Mouse (Mus musculus): ENCODE measurements around the gene Dmd. TPM values are rescaled to one million over a fixed set of nuclear protein-coding genes. Genes with fewer than 3 reads are reported as not detected.
A peak's percentile ranks its signal among the peaks of the same experiment; 100 is the strongest.

Gene Dmd
- polyA plus RNA-seq, 1 experiment: 13.8 TPM

DNA sequence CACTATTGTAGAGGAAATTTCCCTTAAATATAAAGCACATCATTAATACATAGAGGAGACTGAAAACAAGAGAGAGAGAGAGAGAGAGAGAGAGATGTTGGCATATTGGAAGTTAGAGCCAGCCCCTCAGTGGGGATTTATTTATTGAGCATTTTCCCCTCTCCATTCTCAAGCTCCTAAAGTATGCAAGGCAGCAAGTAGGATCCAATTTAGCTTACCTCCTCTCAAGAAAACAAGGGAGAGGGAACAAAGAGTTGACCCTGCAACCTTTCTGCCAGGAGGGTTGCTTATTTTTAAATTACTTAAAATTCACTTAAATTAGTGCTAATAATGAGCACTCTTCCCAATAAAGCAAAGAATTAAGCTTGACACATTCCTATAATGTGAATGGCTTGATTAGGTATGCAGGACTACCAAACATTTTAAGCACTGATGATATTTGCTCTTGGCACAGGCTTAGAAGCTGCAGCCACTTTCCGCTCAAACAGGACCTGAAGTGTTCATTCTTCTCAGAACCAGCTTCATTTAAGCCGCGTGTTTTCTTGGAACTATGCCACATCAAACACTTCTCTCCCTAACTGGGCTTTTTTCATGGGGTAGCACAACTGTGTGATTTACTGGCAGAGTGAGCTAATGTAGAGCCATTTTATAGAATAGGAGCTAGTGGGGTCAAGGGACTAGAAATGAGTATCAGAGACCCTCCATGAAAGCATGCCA, 1566.1 kb downstream of the Dmd start:
- WGBS: 62% methylated on average over 3 of the region's 3 CpGs
- no peak overlapping the region for H3K4me3 ChIP-seq (replicated peaks; ENCODE audit: extremely low read depth, low read depth, low read length)
- no peak for TF ChIP-seq POLR2A (IDR thresholded peaks at IDR 0.05; ENCODE audit: borderline replicate concordance, extremely low read depth, low read depth, low read length)
- TF ChIP-seq CTCF (IDR thresholded peaks at IDR 0.05; ENCODE audit: insufficient read depth, low read length): no peak
- H3K4me1 ChIP-seq (ENCODE audit: control insufficient read depth, insufficient read depth, low read length): no peaks in the 10 kb centered on the region
- DNase-seq: peak; percentile 3

DNA sequence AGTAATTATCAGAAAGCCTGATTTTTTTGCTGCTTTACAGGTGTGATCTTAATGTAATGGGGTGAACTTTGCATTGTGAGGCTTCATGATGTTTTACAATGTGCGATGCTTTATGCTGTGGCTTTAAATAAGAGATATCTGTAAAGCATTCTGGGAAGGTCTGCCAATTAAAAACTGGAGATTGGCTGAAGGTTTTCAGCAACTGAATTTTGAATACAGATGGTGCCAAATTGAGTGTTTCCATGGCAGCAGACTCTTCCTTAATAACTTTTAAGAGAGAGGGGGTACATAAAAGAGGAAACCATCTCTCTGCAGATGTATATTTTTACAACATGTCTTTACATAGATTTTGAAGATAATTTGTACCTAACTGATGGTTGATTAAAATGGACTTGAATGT, 1603.3 kb downstream of the Dmd start:
- H3K4me3 ChIP-seq (replicated peaks; ENCODE audit: extremely low read depth, low read depth, low read length): no peak overlapping the region
- 74% methylated on average over 1 of the region's 1 CpGs for WGBS
- TF ChIP-seq CTCF (IDR thresholded peaks at IDR 0.05; ENCODE audit: insufficient read depth, low read length): no peak
- TF ChIP-seq POLR2A (IDR thresholded peaks at IDR 0.05; ENCODE audit: borderline replicate concordance, extremely low read depth, low read depth, low read length): no peak
- no peak for DNase-seq
- no peaks in the 10 kb centered on the region for H3K4me1 ChIP-seq (ENCODE audit: control insufficient read depth, insufficient read depth, low read length)

DNA sequence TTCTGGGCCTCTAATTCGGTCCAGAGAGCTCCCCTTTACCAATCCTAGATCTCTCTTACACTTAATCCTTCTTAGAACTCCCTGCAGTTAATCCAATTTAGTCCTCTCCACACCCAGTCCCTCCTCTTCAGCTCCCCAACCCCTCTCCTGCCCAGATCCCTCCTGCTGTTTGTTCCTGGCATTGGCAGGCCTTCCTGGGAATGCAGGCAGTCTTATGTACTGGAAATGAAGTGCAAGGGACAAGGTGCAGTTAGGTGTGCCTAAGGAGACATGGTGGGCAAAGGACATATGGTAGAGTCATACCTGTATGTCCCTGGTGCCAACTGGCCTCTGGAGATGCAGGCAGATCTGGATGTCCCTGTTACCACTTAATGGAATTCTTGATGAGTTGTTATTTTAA, 1604.8 kb downstream of the Dmd start:
- DNase-seq: no peak
- 8% methylated on average over 1 of the region's 1 CpGs for WGBS
- Histone ChIP-seq H3K4me3 (replicated peaks; ENCODE audit: extremely low read depth, low read depth, low read length) (no peak overlapping the region), H3K4me1 (ENCODE audit: control insufficient read depth, insufficient read depth, low read length) (no peaks in the 10 kb centered on the region)
- TF ChIP-seq CTCF (IDR thresholded peaks at IDR 0.05; ENCODE audit: insufficient read depth, low read length): no peak
- no peak for TF ChIP-seq POLR2A (IDR thresholded peaks at IDR 0.05; ENCODE audit: borderline replicate concordance, extremely low read depth, low read depth, low read length)

DNA sequence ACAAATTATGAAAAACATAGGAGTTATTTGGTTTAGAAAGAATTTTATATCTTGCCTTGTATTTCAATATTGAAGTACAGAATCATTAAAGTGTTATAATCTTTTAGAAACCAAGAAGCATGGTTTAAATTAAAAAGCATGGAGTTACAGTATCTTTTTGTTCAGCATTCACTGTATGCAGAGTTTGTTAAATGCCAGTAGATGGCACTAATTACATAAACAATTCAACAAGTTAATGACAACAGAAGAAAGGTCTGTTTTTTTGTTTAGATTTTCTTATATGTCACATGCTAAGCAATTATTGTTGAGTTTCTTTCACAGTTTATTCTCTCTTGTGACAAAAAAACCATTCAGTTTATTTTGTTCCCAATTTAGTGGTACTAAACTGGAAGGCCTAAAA, 1649.8 kb downstream of the Dmd start:
- DNase-seq: no peak
- Histone ChIP-seq H3K4me1 (ENCODE audit: control insufficient read depth, insufficient read depth, low read length) (no peaks in the 10 kb centered on the region), H3K4me3 (replicated peaks; ENCODE audit: extremely low read depth, low read depth, low read length) (no peak overlapping the region)
- TF ChIP-seq CTCF (IDR thresholded peaks at IDR 0.05; ENCODE audit: insufficient read depth, low read length): no peak
- TF ChIP-seq POLR2A (IDR thresholded peaks at IDR 0.05; ENCODE audit: borderline replicate concordance, extremely low read depth, low read depth, low read length): no peak

DNA sequence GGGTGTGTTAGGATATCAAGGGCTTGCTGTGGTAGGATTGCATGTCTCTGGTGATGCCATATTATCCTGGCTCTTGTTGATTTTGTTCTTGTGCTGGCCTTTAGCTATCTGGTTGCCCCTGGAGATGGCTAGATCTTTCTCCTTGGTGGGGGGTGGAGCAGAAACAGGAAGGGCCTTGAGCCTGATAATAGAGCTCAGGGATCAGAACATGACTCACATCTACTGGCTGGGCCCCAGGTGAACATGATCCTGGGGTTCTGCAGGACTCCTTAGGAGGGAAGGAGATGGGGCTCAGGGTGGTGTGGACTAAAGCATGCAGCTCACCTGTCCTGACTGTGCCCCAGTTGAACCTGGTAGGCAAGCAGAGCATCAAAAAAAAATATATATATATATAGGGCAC, 1691.8 kb downstream of the Dmd start:
- TF ChIP-seq CTCF (IDR thresholded peaks at IDR 0.05; ENCODE audit: insufficient read depth, low read length) (no peak), POLR2A (IDR thresholded peaks at IDR 0.05; ENCODE audit: borderline replicate concordance, extremely low read depth, low read depth, low read length) (no peak)
- Histone ChIP-seq H3K4me1 (ENCODE audit: control insufficient read depth, insufficient read depth, low read length) (no peaks in the 10 kb centered on the region), H3K4me3 (replicated peaks; ENCODE audit: extremely low read depth, low read depth, low read length) (no peak overlapping the region)
- no peak for DNase-seq

DNA sequence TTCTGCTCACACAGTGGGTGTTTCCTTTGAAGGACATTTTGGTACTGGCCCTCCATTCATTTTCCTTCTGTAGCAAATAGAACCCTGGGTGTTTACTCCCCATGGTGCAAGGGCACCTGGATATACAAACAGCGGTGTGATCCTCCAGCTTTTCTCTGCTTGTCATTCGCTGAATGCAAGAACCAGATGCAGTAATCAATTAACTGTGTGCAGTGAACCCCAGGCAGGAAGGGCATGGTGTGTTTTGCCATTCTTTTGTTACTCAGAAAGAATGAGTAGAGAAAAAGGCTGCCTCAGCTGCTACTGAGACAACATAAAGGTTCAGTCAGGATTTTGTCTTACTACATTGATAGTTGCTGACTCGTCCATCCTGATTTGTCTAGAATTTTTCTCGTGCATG, 1799.0 kb downstream of the Dmd start:
- H3K4me3 ChIP-seq (replicated peaks; ENCODE audit: extremely low read depth, low read depth, low read length): no peak overlapping the region
- WGBS: 52% methylated on average over 4 of the region's 4 CpGs
- no peak for TF ChIP-seq CTCF (IDR thresholded peaks at IDR 0.05; ENCODE audit: insufficient read depth, low read length)
- no peak for TF ChIP-seq POLR2A (IDR thresholded peaks at IDR 0.05; ENCODE audit: borderline replicate concordance, extremely low read depth, low read depth, low read length)

DNA sequence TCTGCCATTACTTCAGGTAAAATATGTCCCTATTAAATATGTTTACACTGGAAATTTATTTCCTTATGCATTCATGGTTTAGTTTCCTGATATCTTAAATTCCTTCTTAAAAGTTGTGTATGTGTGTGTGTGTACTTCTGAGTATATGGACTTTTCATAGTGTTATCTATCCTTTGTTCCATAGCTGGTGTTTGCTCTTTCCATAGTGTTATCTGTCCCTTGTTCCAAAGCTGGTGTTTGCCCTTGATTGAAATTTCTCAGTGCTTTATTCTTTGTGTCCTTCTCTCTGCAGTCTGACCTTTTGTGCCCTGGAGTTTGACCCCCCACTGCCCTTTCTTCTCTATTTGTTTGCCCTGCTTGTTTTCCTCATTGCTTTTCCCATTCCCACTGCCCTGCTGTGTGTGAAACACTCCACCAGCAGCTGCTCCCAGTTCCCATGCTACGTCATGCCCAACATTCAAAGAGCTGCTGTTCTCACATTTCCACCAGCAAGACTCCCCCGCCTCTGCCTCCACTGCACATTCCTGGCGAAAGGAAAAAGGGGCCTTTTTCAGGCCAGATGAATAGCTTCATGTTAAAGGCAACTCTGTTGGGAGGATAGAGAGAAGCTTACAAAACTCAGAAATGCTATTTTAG, 1911.5 kb downstream of the Dmd start:
- TF ChIP-seq POLR2A (IDR thresholded peaks at IDR 0.05; ENCODE audit: borderline replicate concordance, extremely low read depth, low read depth, low read length) (no peak), CTCF (IDR thresholded peaks at IDR 0.05; ENCODE audit: insufficient read depth, low read length) (no peak)
- DNase-seq: peak; percentile 5
- no peak overlapping the region for H3K4me3 ChIP-seq (replicated peaks; ENCODE audit: extremely low read depth, low read depth, low read length)
- no peaks in the 10 kb centered on the region; the same call in 1 of the 2 replicates for H3K4me1 ChIP-seq (ENCODE audit: control insufficient read depth, insufficient read depth, low read length)
- 53% methylated on average over 3 of the region's 3 CpGs for WGBS

More for the DNA sequence above, 1799.0 kb downstream of the Dmd start:
- no peaks in the 10 kb centered on the region for H3K4me1 ChIP-seq (ENCODE audit: control insufficient read depth, insufficient read depth, low read length)
- DNase-seq: no peak

DNA sequence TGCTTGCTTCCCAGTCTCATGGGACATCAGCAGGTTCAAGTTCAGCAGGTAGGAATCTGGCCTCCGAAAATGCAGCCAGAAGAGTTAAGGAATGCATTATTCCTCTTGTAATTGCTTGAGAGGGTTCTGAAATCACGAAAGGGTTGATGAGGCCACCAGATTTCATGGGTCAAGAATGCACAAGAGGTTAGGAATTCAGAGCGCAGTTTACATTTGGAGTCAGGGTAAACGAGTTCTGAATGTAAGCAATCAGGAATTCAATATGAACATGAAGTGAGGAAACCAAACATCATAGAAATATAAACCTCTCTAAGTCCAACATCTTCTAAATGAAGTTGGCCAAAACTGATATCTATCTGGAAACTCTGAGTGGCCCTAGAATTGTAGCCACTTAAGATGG, 1924.4 kb downstream of the Dmd start:
- WGBS: 59% methylated on average over 4 of the region's 4 CpGs
- no peak overlapping the region for H3K4me3 ChIP-seq (replicated peaks; ENCODE audit: extremely low read depth, low read depth, low read length)
- H3K4me1 ChIP-seq (ENCODE audit: control insufficient read depth, insufficient read depth, low read length): no peaks in the 10 kb centered on the region
- no peak for DNase-seq
- no peak for TF ChIP-seq CTCF (IDR thresholded peaks at IDR 0.05; ENCODE audit: insufficient read depth, low read length)
- no peak for TF ChIP-seq POLR2A (IDR thresholded peaks at IDR 0.05; ENCODE audit: borderline replicate concordance, extremely low read depth, low read depth, low read length)

DNA sequence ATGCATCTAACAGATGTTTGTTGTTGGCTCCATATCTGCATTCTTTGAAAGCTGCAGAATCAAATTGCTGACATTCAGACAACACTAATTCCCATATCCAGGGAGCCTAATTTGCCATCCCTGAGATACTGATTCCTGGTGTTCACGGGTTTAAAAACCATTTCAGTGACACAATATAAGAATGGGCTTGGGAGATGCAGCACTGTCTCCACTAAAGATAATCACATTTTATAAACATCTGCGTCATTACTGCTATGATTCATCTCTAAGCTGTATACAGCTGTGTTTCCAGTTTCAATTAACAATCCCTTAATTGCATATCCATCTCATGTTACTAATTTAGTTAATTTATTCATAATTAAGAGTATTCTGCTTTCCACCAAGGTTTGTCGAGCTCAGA, 1929.5 kb downstream of the Dmd start:
- WGBS: 48% methylated on average over 3 of the region's 3 CpGs
- TF ChIP-seq POLR2A (IDR thresholded peaks at IDR 0.05; ENCODE audit: borderline replicate concordance, extremely low read depth, low read depth, low read length) (no peak), CTCF (IDR thresholded peaks at IDR 0.05; ENCODE audit: insufficient read depth, low read length) (no peak)
- DNase-seq: no peak
- no peaks in the 10 kb centered on the region for H3K4me1 ChIP-seq (ENCODE audit: control insufficient read depth, insufficient read depth, low read length)
- no peak overlapping the region for H3K4me3 ChIP-seq (replicated peaks; ENCODE audit: extremely low read depth, low read depth, low read length)
